Mouse (Mus musculus) cortical plate, adult 2 months (tissue): ENCODE measurements at regions not wholly inside any gene's neighbourhood (a gene's known extent, or its start where the extent isn't known, plus 50 kb on each side); places are given as distances from the start of the nearest gene placed in this dataset.
A peak's percentile ranks its signal among the peaks of the same experiment; 100 is the strongest.

Source experiments
- H3K27ac ChIP-seq: fragments of 200-500 bp; 2 replicates; pipeline ENCODE4 v1.5.1; 2012; ENCODE audit warnings: low read length, control low read depth, inconsistent platforms; ENCODE audit not compliant: insufficient read depth
- H3K4me1 ChIP-seq: fragments of 200-500 bp; 2 replicates; pipeline ENCODE4 v1.6.1; 2011; ENCODE audit warnings: low read length; ENCODE audit not compliant: control insufficient read depth, insufficient read depth
- H3K4me3 ChIP-seq: fragments of 200-500 bp; 2 replicates; pipeline ENCODE4 v1.5.1; 2011; ENCODE audit warnings: mild to moderate bottlenecking, low read length, control low read depth; ENCODE audit not compliant: insufficient read depth
- CTCF ChIP-seq: fragments of 200-500 bp; IDR thresholded peaks from 2 replicates; pipeline ENCODE4 v1.5.1; 2011; ENCODE audit warnings: mild to moderate bottlenecking, control low read depth, low read length; ENCODE audit not compliant: insufficient read depth; ENCODE audit errors: extremely low read depth
- POLR2A ChIP-seq: fragments of 200-500 bp; IDR thresholded peaks from 2 replicates; pipeline ENCODE4 v1.6.1; 2011; ENCODE audit warnings: mild to moderate bottlenecking, low read length, control low read depth; ENCODE audit not compliant: insufficient read depth; ENCODE audit errors: extremely low read depth

DNA sequence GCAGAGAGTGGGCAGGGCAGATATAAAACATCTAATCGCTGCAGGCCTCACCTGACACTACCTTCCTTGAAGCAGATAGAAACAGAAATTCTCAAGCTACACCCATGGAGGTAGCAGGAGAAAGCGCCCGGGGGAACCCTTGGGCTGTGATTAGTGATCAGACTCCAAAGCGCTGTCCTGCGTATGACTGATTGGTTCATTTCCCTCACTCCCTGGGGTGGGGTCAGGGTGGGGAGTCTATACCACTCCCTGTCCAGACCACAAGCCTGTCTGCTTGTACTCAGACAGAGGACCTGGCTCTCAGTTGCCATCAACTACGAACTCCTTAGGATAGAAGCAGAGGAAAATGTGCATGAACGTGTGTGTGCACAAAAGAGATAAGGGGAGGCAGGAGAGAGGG is 77.7 kb downstream of the Gm826 start:
- TF ChIP-seq POLR2A, result no peak
- TF ChIP-seq CTCF, result no peak
- Histone ChIP-seq H3K4me3 (no peak overlapping the region), H3K4me1 (peaks cover under 1% of the 10 kb centered on the region), H3K27ac (no peak overlapping the region)

DNA sequence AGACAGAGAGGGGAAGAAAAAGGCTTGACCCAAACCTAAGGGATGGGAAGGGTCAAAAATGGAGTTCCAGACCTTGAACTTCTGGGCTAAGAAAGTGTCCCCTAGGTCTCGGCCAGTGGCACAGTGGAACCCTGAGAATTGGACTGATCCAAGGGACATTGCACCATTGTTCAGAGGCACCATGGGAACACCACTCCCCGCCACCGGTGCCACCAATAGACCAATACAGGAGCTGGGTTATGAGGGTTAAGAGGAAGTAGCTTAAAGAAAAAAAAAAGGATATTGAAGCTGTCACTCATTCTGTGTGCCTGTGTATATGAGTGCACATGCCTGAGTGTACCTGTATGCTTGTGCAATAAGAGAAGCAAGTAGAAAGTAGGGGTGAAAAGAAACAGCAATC is 83.7 kb downstream of the Gm826 start:
- Histone ChIP-seq H3K4me3 (no peak overlapping the region), H3K4me1 (no peaks in the 10 kb centered on the region), H3K27ac (no peak overlapping the region)
- TF ChIP-seq CTCF (no peak), POLR2A (no peak)

DNA sequence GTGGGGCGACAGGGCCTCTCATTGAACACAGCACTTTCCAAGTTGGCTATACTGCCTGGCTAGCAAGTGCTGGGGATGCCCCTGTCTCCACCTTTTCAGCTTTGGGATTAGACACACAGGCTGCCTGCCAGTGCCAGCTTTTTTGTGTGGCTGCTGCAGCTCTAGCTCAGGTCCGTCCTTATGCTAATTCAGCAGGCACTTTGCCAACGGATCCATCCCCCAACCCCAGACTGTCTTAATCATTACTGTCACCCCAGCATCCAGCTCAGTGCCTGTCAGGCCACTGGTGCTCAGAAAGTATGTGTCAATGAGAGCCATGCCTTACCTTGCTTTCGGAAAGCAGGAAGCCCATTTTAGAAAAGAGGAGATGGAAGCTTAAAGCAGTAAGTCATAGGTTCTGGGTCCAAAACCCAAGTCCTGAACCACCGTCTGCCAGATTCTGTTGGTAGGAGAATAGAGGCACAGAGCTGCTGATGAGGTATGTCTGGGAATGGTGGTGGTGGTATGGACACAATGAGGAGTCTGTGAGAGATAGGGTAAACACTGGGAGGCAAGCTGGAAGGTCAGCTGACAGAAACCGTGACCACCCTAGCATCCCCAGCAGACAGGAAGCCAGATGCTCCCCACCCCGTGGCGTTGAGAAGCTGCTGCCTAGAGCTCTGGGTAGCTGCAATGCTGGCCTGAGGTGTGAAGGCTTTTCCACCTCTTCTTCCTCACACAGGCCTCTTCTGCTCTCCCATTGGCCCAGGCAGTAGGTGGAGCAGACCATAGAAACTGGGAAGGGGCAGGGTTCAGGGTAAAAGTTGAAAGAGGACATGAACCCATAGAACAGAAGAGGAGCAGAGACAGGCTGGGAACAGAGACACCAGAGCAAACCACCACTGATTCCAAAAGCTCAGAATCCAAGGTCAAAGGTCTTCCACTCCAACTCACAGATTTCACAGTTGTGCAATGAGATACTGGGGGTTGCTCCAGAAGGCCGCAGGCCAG is 84.6 kb downstream of the Gm826 start:
- H3K4me3 ChIP-seq, result no peak overlapping the region
- H3K4me1 ChIP-seq, result no peaks in the 10 kb centered on the region
- TF ChIP-seq CTCF, result no peak
- no peak for TF ChIP-seq POLR2A
- no peak overlapping the region for H3K27ac ChIP-seq

DNA sequence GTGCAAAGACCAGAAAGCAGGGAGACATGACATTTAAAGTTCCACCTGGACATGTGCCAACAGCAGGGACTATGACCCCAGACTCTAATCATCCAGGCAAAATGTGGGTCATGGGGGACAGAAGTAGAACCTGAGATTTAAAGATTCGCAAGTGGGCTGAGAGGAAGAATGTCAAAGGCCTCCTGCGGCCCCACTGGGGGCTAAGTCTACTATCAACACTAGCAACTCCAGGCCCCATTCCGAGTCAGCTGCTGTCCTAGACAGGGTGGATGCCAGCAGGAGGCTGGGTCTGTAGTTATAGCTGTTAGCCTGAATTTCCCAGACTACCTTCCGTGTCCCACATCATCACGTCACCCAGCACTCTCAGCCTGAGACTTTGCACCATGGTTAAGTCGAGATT is 86.7 kb downstream of the Gm826 start:
- no peak overlapping the region for H3K27ac ChIP-seq
- no peaks in the 10 kb centered on the region for H3K4me1 ChIP-seq
- TF ChIP-seq CTCF, result no peak
- no peak overlapping the region for H3K4me3 ChIP-seq

DNA sequence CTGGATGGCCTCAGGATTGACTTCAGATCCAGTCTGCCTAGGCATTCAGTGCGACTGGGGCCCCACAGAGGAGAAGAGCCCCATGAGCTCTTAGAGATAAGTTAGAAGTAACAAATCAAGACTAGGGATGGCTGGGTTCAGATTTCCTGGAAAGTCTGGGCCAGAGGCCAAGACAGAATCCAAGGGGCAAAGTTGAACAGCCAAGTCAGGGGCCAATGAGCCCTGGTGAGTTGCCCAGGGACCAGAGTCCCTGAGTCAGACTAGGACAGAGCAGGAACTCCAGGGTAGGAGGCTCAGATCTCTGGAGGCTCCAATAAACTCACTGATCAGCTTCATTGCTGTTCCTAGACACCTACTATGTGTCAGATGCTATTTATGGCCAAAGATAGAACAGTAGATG is 87.6 kb downstream of the Gm826 start:
- H3K4me1 ChIP-seq, result no peaks in the 10 kb centered on the region
- no peak overlapping the region for H3K27ac ChIP-seq
- no peak overlapping the region for H3K4me3 ChIP-seq
- TF ChIP-seq POLR2A (no peak), CTCF (no peak)

DNA sequence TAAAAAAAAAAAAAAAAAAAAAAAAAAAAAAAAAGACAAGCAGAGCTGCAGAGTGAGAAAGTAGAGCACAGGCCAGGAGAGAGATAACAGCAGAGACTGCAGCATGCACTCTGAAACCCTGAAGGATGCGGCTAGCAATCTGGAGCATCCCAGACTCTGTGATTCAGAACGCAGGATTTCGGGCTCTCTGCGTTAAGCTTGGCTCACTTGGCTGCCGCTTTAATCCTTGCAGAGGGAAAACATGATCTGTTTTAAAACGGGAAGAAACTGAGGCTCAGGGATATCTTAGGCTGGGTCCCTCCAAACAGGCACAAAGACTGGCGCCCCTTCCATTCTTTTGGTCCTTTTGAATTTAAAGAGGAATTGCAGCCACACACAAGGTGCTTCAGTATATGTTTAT is 89.1 kb downstream of the Gm826 start:
- no peak overlapping the region for H3K4me3 ChIP-seq
- no peak overlapping the region for H3K27ac ChIP-seq
- no peak for TF ChIP-seq CTCF
- TF ChIP-seq POLR2A, result no peak
- H3K4me1 ChIP-seq, result no peaks in the 10 kb centered on the region

DNA sequence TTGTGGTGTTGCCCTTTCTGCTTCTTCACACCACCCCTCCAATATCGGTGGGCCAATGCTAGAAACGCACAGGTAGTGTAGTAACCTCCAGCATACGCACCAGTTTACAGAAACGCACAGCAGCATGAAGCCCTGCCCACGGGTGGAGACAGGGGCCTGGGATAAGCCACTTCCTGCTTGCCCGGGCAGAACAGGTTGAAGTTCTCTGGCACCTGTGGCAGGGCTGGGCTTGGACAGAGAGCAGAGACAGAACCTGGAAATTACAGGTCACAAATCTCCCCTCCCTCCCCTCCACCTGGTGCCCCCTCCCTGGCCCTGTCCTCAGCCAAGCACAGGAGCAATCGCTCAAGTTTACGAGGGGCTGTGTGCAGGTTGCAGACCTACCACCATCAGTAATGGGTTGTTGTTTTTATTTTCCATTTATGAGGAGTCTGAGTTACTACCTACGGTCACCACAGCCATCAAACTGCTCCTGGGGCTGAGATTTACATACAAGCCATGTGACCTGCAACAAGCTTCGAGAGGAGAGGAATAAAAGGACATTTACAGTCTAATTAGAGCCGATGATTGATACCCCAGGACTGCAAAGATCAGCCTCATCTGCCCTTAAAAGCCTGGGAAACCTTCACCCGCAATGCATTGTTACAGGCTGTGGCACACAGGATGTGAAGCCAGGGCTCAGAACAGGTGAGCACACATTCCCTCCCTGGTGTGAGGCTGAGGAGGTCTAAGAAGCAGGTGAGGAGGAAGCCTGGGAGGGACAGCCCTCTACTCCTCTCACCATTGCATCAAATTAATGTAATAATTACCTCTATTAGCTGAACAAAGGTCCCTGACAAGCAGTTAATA is 93.2 kb downstream of the Gm826 start:
- Histone ChIP-seq H3K4me1 (no peaks in the 10 kb centered on the region), H3K27ac (no peak overlapping the region), H3K4me3 (no peak overlapping the region)
- TF ChIP-seq POLR2A (no peak), CTCF (no peak)

DNA sequence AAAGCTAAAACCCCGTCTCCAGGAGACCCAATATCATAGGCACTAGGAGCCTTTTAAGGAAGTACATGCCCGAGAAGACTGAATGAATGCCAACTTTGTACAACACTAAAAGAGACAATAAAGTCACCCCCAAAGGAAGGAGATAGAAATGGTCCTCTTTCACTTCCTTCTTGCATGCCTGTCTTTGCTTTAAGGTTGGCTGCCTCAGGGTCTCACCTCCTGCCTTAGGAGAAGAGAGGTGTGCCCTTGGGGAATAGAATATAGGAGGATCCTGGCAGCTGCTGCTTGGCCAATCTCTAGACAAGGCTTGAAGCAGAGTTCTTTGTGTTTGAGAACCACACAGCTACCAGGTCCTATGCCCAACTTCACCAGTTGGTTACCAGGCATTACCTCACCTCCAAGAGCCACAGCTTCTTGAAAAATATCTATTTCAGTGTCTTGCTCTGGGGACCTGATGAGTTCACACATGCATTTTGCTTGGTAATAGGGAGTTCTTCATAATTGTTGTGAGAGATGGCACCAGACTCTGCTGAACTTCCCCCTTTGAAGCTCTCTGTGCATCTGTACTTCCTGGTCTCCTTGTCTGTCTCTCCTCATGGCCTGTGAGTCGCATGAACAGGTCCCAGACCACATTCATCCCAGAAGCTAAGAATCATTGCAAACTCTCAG is 96.4 kb downstream of the Gm826 start:
- 0 out of 2 replicates have a peak overlapping the region, but pooled peaks have one; percentile 36 for H3K27ac ChIP-seq
- no peak overlapping the region for H3K4me3 ChIP-seq
- H3K4me1 ChIP-seq, result no peaks in the 10 kb centered on the region
- no peak for TF ChIP-seq POLR2A
- TF ChIP-seq CTCF, result no peak

DNA sequence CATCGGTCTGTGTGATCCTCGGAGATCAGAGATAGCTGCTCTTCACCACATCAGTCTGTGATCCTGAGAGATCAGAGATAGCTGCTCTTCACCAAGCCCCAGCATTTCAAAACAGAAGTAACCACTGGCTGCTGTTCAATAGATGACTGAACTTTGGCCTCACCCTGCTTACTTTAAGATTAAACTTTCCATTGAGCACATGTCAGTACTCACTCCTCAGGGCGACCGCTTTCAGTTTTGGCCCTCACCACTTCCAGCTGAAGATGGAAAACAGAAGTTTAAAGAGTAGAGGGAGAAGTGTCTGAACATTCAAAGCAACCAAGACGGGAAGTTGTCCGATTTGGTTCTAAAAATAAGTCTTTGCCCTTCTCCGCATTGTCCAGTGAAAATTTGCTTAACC is 97.2 kb downstream of the Gm826 start:
- TF ChIP-seq CTCF, result no peak
- no peak for TF ChIP-seq POLR2A
- Histone ChIP-seq H3K4me3 (no peak overlapping the region), H3K27ac (0 out of 2 replicates have a peak overlapping the region, but pooled peaks have one; percentile 36), H3K4me1 (no peaks in the 10 kb centered on the region)

DNA sequence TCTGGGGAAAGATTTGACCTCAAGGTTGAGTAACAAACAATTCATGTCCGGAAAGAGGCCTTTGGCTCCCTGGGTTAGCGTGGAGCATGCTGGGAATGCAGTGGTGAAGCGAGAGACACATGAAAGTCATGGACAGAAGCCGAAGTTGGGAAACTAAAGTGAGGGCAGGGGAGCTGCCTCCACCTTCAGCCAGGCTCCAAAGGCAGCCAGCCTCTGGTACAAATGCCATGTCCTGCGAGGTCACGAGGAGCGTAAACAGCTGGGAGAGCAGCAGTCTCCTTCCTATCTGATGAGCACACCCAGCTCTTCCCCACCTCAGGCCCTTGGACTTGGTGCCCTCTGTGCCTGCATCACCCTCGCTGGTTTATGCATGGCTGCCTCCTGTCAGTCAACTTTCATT is 103.2 kb downstream of the Gm826 start:
- TF ChIP-seq POLR2A, result no peak
- TF ChIP-seq CTCF, result no peak
- Histone ChIP-seq H3K4me3 (no peak overlapping the region), H3K27ac (no peak overlapping the region), H3K4me1 (no peaks in the 10 kb centered on the region)
